Mouse (Mus musculus) forebrain, embryonic 13.5 days (tissue): ENCODE measurements around the gene Cbll1. TPM values are rescaled to one million over a fixed set of nuclear protein-coding genes. Genes with fewer than 3 reads are reported as not detected.
"Not testable (repeated sequence)": the region's sequence is repeated elsewhere in the genome, so short reads cannot be mapped to it uniquely, and the experiment has no call there.

Source experiments
- ATAC-seq: fragments of 200-750 bp; cut with Nextera tagmentation; 2 replicates; pipeline ENCODE4 v1.8.0; 2017
- H3K27ac ChIP-seq: fragments of 300-500 bp; sonication (generic); 2 replicates; pipeline ENCODE4 v1.5.1; 2015; ENCODE audit warnings: inconsistent platforms, mild to moderate bottlenecking, moderate library complexity
- H3K27me3 ChIP-seq: fragments of 300-500 bp; sonication (generic); 2 replicates; pipeline ENCODE4 v1.6.1; 2015; ENCODE audit warnings: mild to moderate bottlenecking, inconsistent platforms
- H3K36me3 ChIP-seq: fragments of 300-500 bp; sonication (generic); 2 replicates; pipeline ENCODE4 v1.6.1; 2015; ENCODE audit warnings: mild to moderate bottlenecking, inconsistent platforms; ENCODE audit not compliant: poor library complexity, severe bottlenecking
- H3K4me1 ChIP-seq: fragments of 300-500 bp; sonication (generic); 2 replicates; pipeline ENCODE4 v1.6.1; 2015; ENCODE audit warnings: inconsistent platforms
- H3K4me2 ChIP-seq: fragments of 300-500 bp; sonication (generic); 2 replicates; pipeline ENCODE4 v1.6.1; 2015; ENCODE audit warnings: inconsistent platforms, mild to moderate bottlenecking, moderate library complexity
- H3K4me3 ChIP-seq: fragments of 300-500 bp; sonication (generic); 2 replicates; pipeline ENCODE4 v1.5.1; 2015; ENCODE audit warnings: mild to moderate bottlenecking, inconsistent platforms
- H3K9ac ChIP-seq: fragments of 300-500 bp; sonication (generic); 2 replicates; pipeline ENCODE4 v1.6.1; 2015; ENCODE audit warnings: mild to moderate bottlenecking, inconsistent platforms
- H3K9me3 ChIP-seq: fragments of 300-500 bp; sonication (generic); replicated peaks from 2 replicates; pipeline ENCODE4 v1.6.1; 2016; ENCODE audit warnings: inconsistent platforms
- WGBS: fragments of 180-500 bp; shearing (Covaris S2); methylation state at CpG from one replicate; pipeline ENCODE4 v1.1.7; 2015; 5-methylcytosine and 5-hydroxymethylcytosine counted together
- polyA plus RNA-seq: library from polyadenylated mRNA; unstranded; fragments of >200 nt; fragmentation: Nextera tagmentation; extraction: Ambion mirVana; gene quantifications from 2 replicates; pipeline ENCODE4 v1.2.1, GENCODE M21; 2015

Cbll1 gene
- polyA plus RNA-seq, 1 experiment from 2014 or later, result 14.7 TPM

DNA sequence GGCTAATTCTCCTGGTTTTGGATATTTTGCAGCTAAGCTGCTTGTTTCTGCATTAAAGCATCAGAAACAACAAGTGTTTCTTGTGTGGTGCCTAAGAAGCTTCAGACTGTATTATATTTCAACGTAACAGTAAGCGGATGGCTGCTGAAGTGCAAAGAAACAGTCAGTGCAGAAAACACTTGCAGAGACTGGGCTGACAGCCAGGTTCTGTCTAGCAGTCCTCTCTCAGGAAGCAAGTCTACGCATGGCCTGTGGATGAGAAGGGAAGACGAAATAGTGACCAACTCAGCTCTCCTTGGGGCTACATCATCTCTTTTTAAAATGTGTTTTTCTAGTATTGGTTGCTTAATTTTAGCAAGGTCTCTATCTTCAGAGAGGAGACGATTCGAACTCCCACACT lies 20.7 kb upstream of the Cbll1 start:
- Histone ChIP-seq H3K9ac (no peak overlapping the region), H3K4me2 (no peak overlapping the region), H3K4me3 (no peak overlapping the region), H3K27me3 (no peaks in the 10 kb centered on the region), H3K36me3 (no peaks in the 10 kb centered on the region), H3K4me1 (no peaks in the 10 kb centered on the region), H3K9me3 (no peaks in the 10 kb centered on the region), H3K27ac (no peak overlapping the region)
- ATAC-seq, result no peak
- 74% methylated on average over 6 of the region's 6 CpGs for WGBS

DNA sequence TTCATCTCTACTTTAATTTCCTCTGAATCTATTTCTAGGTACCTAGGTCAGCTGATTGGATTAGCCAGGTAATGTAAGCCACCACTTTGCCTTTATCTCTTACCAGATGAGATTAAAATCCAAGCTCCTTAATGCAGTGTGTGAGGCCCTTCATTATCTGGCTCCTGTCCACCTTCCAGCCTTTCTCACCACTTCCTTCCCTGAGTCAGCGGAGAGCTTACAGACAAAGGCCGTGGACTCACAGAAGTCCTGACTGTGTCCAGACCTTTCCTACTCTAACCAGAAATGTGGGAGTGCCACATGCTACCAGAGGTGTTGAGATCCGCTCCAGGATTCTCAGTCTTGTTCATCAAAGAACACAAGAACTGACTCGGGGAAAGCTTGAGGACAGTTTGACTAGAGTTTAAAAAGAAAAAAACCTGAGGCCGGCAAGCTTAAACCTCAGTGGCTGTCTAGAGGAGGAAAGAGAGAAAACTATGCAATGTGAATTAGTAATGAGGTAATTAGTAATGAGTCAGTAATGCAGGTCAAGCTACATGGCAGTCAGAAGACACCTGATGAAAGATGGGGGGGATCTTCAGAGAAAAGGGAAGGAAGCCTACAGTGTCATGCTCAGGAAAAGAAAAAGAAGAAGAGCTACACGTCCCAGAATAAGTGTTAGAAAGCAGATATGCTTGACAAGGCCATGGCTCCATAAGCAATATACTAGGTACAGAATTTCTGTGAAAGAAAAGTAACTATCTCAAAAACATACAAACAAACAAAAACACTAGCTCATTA lies 14.5 kb upstream of the Cbll1 start:
- Histone ChIP-seq H3K27me3 (no peaks in the 10 kb centered on the region), H3K9me3 (no peaks in the 10 kb centered on the region), H3K4me2 (no peak overlapping the region), H3K27ac (no peak overlapping the region), H3K36me3 (no peaks in the 10 kb centered on the region), H3K4me1 (no peaks in the 10 kb centered on the region), H3K9ac (no peak overlapping the region), H3K4me3 (no peak overlapping the region)
- WGBS, result 70% methylated on average over 6 of the region's 6 CpGs
- no peak for ATAC-seq

DNA sequence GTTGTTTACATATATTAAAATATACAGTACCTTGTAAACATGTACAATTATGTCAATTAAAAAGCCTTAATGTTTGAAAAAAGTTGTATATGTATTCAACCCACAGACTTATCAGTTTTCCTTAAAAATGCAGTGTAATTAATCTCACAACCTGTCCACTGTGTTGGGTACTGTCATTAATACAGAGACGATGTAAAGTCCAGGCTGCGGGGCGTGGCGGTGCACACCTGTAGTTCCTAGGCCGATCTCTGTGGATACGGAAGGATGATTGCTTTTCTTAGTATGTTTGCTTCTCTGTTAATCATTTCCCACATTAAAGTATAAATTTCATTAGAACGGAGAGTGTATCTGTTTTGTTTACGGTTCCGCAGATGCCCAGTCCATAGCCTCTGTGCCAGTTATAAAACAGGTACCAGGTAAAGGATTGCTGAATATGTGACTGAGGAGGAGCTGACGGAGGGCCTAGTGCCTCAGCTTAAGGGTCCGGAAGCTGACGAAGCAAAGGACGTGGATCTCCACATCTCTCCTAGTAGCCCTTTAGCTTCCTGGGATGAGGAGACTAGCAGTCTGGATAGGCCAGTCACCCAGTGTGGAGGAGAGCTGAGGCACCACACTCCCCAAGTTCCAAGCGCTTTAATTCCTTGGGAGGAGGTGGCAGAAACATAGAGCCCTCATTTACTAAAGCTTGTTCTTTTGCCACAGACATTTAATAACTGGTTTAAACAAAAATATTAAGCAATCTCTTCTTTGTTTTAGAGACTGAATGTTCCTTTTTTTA lies 13.4 kb upstream of the Cbll1 start:
- H3K27me3 ChIP-seq, result no peaks in the 10 kb centered on the region
- H3K27ac ChIP-seq, result no peak overlapping the region
- no peak overlapping the region for H3K4me2 ChIP-seq
- no peaks in the 10 kb centered on the region for H3K36me3 ChIP-seq
- no peaks in the 10 kb centered on the region for H3K4me1 ChIP-seq
- H3K9ac ChIP-seq, result no peak overlapping the region
- H3K9me3 ChIP-seq, result no peaks in the 10 kb centered on the region
- no peak for ATAC-seq
- WGBS, result 89% methylated on average over 14 of the region's 14 CpGs
- no peak overlapping the region for H3K4me3 ChIP-seq

DNA sequence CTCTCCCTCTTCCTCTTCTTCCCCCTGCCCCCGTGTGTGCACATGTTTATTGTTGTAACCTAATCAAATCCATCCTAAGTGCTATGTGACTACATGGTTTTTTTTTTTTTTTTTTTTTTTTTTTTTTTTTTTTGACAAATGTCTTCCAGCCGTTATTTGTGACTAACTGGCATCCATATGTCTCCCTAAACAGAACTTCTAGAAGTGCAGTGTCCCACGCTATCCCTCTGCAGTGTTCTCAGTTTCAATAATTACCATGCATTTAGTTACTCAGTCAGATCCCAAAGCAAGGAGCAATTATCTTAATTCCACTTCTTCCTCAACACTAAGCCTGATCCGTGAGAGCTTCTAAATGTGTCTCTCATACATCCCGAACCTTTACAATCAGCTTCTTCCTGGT lies 11.8 kb upstream of the Cbll1 start:
- H3K4me1 ChIP-seq, result no peaks in the 10 kb centered on the region
- no peak overlapping the region for H3K4me2 ChIP-seq
- H3K9me3 ChIP-seq, result no peaks in the 10 kb centered on the region
- H3K36me3 ChIP-seq, result no peaks in the 10 kb centered on the region
- WGBS, result 56% methylated on average over 5 of the region's 5 CpGs
- no peaks in the 10 kb centered on the region for H3K27me3 ChIP-seq
- no peak for ATAC-seq
- H3K4me3 ChIP-seq, result no peak overlapping the region
- H3K9ac ChIP-seq, result no peak overlapping the region
- no peak overlapping the region for H3K27ac ChIP-seq

DNA sequence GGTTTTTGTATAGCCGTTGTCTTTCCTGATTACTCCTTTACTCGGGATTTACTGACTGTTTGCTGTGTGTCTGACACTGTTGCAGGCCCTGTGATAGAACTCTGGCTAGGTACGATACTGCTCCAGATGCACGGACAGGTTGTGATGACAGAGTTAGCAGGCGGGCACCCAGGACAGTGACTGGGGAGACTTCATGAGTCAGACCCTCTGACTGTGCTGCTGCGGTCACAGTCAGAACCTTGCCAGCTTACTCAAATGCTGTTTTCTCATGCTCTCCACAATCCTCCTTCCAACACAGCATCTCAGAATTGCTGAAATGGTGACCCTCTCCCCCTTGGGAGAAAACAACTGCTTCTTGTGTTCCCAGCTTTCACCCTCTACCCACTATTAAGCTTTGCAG lies 9.1 kb upstream of the Cbll1 start:
- H3K4me3 ChIP-seq, result no peak overlapping the region
- H3K4me2 ChIP-seq, result no peak overlapping the region
- no peaks in the 10 kb centered on the region for H3K27me3 ChIP-seq
- no peak overlapping the region for H3K27ac ChIP-seq
- H3K4me1 ChIP-seq, result no peaks in the 10 kb centered on the region
- ATAC-seq, result no peak
- H3K9ac ChIP-seq, result no peak overlapping the region
- WGBS, result 86% methylated on average over 6 of the region's 6 CpGs
- H3K36me3 ChIP-seq, result no peaks in the 10 kb centered on the region
- no peaks in the 10 kb centered on the region for H3K9me3 ChIP-seq

DNA sequence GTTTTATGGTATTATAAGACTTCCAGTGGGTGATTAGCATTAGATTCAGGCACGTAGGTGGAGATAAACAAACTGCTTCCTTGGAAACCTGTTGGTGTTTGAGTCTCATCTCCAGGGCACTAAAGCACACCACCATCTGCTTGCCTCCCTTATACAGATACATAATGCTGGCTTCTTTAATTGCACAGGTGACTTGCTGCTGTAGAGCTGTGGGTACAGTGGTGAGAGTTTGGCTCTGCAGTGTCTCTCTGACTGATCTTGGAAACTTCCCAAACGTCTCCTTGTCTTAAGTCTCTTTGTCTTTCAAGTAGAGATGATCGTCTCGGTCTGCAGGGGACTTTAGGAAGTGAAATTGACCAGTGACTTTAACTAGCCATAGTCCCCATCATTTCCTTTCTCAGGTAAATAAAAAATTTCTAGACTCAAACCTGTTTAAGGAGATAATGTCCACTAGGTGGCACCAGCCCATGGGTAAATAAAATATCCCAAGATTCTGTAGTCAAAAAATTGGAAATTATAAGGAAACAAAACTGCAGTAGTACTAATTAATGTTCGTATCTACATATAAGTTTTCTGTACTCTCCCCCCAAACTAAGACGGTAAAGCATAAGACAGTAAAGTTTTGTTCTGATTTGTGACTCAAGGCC lies 8.4 kb upstream of the Cbll1 start:
- Histone ChIP-seq H3K4me3 (no peak overlapping the region), H3K9ac (no peak overlapping the region), H3K27me3 (no peaks in the 10 kb centered on the region), H3K9me3 (no peaks in the 10 kb centered on the region), H3K36me3 (no peaks in the 10 kb centered on the region), H3K4me2 (no peak overlapping the region), H3K4me1 (no peaks in the 10 kb centered on the region), H3K27ac (no peak overlapping the region)
- ATAC-seq, result no peak
- WGBS, result 45% methylated on average over 6 of the region's 6 CpGs

DNA sequence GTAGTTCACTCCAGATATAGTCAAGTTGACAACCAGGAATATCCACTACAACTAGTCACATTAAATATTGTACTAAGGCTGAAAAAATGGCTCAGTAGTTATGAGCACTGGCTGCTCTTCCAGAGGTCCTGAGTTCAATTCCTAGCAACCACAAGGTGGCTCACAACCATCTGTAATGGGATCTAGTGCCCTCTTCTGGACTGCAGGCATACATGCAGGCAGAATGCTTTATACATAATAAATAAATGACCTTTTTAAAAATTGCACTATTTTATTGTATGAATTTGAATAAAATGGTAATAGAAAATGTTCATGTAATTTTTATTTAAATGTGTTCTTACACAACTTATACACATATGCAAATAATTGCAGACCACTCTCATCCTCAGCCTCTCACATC lies 3.8 kb upstream of the Cbll1 start:
- H3K27me3 ChIP-seq, result no peaks in the 10 kb centered on the region
- ATAC-seq, result no peak
- H3K36me3 ChIP-seq, result no peaks in the 10 kb centered on the region
- peaks cover 5% of the 10 kb centered on the region for H3K4me1 ChIP-seq
- H3K9ac ChIP-seq, result no peak overlapping the region
- H3K9me3 ChIP-seq, result no peaks in the 10 kb centered on the region
- no peak overlapping the region for H3K4me2 ChIP-seq
- H3K27ac ChIP-seq, result no peak overlapping the region
- H3K4me3 ChIP-seq, result no peak overlapping the region

DNA sequence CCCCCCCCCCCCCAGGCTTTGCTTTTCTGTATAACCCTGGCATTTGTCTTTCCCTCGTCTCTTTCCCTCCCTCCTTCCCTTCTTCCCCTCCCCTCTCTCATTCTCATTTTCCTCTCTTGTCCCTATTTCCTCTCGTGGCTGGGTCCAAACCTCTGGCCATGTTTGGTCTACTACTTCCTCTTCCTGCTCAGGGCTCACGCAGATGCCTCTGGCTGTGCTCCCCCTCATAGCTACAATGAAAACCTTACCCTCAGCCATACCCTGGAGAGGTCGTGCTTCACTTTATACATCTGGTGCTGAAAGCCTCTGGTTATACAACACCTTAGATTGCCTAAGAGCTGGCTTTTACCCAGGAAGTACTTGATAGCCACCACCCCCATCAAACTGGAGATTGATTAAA lies 1.9 kb upstream of the Cbll1 start:
- H3K9ac ChIP-seq, result no peak overlapping the region
- no peak overlapping the region for H3K4me3 ChIP-seq
- H3K4me2 ChIP-seq, result no peak overlapping the region
- H3K9me3 ChIP-seq, result no peaks in the 10 kb centered on the region
- peaks cover 16% of the 10 kb centered on the region for H3K4me1 ChIP-seq
- WGBS, result 68% methylated on average over 4 of the region's 4 CpGs
- no peak overlapping the region for H3K27ac ChIP-seq
- H3K27me3 ChIP-seq, result no peaks in the 10 kb centered on the region
- no peaks in the 10 kb centered on the region for H3K36me3 ChIP-seq
- ATAC-seq, result no peak

DNA sequence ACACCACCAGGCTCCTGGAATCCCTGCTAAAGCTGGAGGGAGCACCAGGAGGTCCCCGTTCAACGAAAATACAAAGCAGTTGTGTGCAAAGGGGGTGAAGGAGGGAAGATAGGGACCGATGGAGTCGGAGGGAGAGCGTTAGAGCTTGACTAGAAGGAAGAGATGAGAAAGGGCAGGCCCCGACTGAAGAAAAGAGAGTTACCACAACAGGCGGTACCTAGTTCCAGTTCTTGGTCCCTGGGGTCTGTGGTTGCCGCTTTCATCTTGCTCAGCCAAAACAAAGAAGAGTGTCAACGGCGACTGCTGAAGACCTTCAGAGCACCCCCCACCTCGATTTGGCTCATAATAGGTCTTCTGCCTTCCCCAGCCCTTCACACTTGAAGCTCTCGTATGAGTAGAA lies 780 bp upstream of the Cbll1 start:
- H3K4me1 ChIP-seq, result peaks cover 18% of the 10 kb centered on the region
- H3K9me3 ChIP-seq, result no peaks in the 10 kb centered on the region
- H3K4me3 ChIP-seq, result peak overlapping the region; percentile 88
- peak overlapping the region; percentile 73 for H3K4me2 ChIP-seq
- WGBS, result 2% methylated on average over 12 of the region's 12 CpGs
- ATAC-seq, result no peak
- peak overlapping the region; percentile 90 for H3K27ac ChIP-seq
- peak overlapping the region; percentile 90 for H3K9ac ChIP-seq
- no peaks in the 10 kb centered on the region for H3K27me3 ChIP-seq
- no peaks in the 10 kb centered on the region for H3K36me3 ChIP-seq

DNA sequence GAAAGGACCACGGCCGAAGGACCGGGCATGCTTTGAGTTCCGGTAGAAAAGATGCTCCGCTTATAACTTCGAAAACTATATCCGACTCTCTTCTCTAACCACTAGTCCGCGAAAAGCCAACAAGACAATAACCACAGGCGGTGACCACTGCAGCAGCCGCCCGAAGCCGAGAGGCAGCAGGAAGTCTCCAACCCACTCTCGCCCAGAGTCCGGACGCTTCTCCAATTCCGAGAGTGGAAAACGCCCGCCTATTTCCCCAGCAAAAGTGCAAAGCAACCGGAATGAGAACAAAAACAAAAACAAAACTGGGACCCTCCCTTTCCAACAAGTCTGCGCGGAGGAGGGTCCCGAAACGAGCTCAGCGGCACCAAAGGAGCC lies 491 bp downstream of the Cbll1 start:
- peak overlapping the region; percentile 90 for H3K9ac ChIP-seq
- H3K4me2 ChIP-seq, result peak overlapping the region; percentile 73
- no peaks in the 10 kb centered on the region for H3K27me3 ChIP-seq
- no peaks in the 10 kb centered on the region for H3K9me3 ChIP-seq
- peaks cover 6% of the 10 kb centered on the region for H3K36me3 ChIP-seq
- WGBS, result 2% methylated on average over 25 of the region's 25 CpGs
- H3K4me1 ChIP-seq, result peaks cover 18% of the 10 kb centered on the region
- H3K27ac ChIP-seq, result peak overlapping the region; percentile 90
- ATAC-seq, result no peak
- H3K4me3 ChIP-seq, result peak overlapping the region; percentile 88

DNA sequence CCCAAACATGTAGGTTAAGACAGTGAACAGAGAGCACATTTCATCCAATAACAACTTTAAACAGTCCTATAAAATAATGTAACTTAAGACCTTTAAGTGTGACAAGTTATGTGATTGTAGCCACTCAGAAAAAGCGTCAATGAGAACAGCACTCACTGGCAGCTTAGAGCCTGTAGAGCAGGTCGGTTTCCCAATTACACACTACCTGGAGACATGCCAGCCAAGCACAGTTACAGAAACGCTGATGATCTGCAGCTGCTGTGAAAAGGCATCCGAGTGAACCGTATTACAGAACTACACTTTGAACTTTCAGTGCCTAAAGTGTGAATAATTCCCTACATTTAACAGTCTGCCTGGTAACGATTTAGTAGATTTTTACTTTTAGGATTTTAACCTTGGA lies 13.0 kb downstream of the Cbll1 start:
- H3K27me3 ChIP-seq, result no peaks in the 10 kb centered on the region
- WGBS, result 75% methylated on average over 6 of the region's 6 CpGs
- no peak overlapping the region for H3K27ac ChIP-seq
- H3K36me3 ChIP-seq, result peaks cover 40% of the 10 kb centered on the region
- ATAC-seq, result no peak
- no peaks in the 10 kb centered on the region for H3K9me3 ChIP-seq
- no peaks in the 10 kb centered on the region for H3K4me1 ChIP-seq
- H3K4me2 ChIP-seq, result no peak overlapping the region
- H3K4me3 ChIP-seq, result no peak overlapping the region
- H3K9ac ChIP-seq, result no peak overlapping the region

DNA sequence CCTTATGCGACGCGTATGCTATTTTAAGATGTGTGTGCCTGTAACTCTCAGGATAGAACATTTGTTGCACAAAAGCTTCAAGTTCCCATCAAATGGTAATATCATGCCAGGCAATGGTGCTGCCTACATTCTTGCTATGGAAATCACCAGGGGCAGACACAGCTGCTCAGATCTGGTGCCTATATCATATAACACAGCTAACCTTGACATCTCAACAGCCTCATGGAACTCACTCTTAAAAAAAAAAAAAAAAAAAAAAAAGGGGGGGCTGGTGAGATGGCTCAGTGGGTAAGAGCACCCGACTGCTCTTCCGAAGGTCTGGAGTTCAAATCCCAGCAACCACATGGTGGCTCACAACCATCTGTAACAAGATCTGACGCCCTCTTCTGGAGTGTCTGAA lies 21.2 kb downstream of the Cbll1 start:
- H3K9ac ChIP-seq, ATAC-seq, H3K27me3 ChIP-seq, H3K4me1 ChIP-seq, H3K4me3 ChIP-seq, H3K9me3 ChIP-seq, H3K27ac ChIP-seq, H3K4me2 ChIP-seq, H3K36me3 ChIP-seq: not testable (repeated sequence)
- 91% methylated on average over 6 of the region's 6 CpGs for WGBS
